Mouse (Mus musculus): Measurements from ENCODE around the gene Ccdc136. TPM values are rescaled to one million over a fixed set of nuclear protein-coding genes. Genes with fewer than 3 reads are reported as not detected.
"Not testable (repeated sequence)": the region's sequence is repeated elsewhere in the genome, so short reads cannot be mapped to it uniquely, and the experiment has no call there.

Gene Ccdc136
- polyA plus RNA-seq (2016; fragmentation: Nextera tagmentation; extraction: Ambion mirVana): 23.4 and 30.3 TPM in 2 replicates

- Histone ChIP-seq H3K27me3 (ENCODE audit: insufficient read depth, poor library complexity, severe bottlenecking) (peaks cover 26% of the 10 kb centered on the region), H3K4me3 (peak within 1 kb of the TSS; percentile 84), H3K36me3 (peaks cover 17% of the 10 kb centered on the region), H3K9me3 (no peaks in the 10 kb centered on the region), H3K4me1 (peaks cover 37% of the 10 kb centered on the region), H3K27ac (peak within 1 kb of the TSS; percentile 88)
- peak; percentile 92 for DNase-seq (ENCODE audit: low spot score)
- WGBS: under 1% methylated on average over 49 of the region's 49 CpGs
Measured at GRCm38 (mm10) chr6:29395910-29396713, at the start of gene Ccdc136. Gene Ccdc136 (plus strand): TSS chr6:29396309.

GRCm38 (mm10) chr6:29346512-29346911, 49.6 kb upstream of the Ccdc136 start:
- not testable (repeated sequence) for H3K36me3 ChIP-seq; H3K27me3 ChIP-seq (ENCODE audit: insufficient read depth, poor library complexity, severe bottlenecking); H3K9me3 ChIP-seq; DNase-seq (ENCODE audit: low spot score); H3K27ac ChIP-seq; H3K4me3 ChIP-seq
- H3K4me1 ChIP-seq: peaks cover 13% of the 10 kb centered on the region
- 96% methylated on average over 2 of the region's 2 CpGs for WGBS

DNA sequence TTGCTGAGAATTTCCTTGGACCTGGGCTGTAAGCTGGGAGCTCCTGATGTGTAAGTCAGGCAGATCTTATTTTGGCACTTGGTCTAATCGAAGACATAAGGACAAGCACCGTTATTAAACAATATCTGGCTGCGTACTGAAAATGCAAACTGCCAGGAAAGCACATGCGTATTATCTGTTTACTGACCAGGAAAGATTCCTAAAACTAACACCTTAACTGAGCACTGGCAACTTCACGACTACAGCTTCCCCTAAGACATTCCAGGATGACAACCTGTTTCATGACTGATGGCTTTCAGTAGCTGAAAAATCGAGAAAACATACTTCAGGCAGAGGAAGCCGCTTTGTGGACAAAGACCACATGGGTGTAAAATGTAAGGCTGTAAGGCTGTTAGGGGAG, 48.9 kb upstream of the Ccdc136 start:
- 37% methylated on average over 7 of the region's 7 CpGs for WGBS

GRCm38 (mm10) chr6:29347665-29348370, 48.3 kb upstream of the Ccdc136 start, which contains the start of gene Calu:
Gene Calu (plus strand): TSS chr6:29348069.
- WGBS: under 1% methylated on average over 55 of the region's 55 CpGs
- Histone ChIP-seq H3K9me3 (no peaks in the 10 kb centered on the region), H3K36me3 (no peaks in the 10 kb centered on the region), H3K27ac (peak within 1 kb of the TSS; percentile 94), H3K4me3 (peak within 1 kb of the TSS; percentile 85), H3K4me1 (peaks cover 24% of the 10 kb centered on the region), H3K27me3 (ENCODE audit: insufficient read depth, poor library complexity, severe bottlenecking) (no peaks in the 10 kb centered on the region)
- peak; percentile 100 for DNase-seq (ENCODE audit: low spot score)

More for the DNA sequence above, 48.9 kb upstream of the Ccdc136 start:
- Histone ChIP-seq H3K4me1 (peaks cover 18% of the 10 kb centered on the region), H3K27ac (peak overlapping the region; percentile 94), H3K4me3 (peak overlapping the region; percentile 85), H3K36me3 (no peaks in the 10 kb centered on the region), H3K9me3 (no peaks in the 10 kb centered on the region), H3K27me3 (ENCODE audit: insufficient read depth, poor library complexity, severe bottlenecking) (no peaks in the 10 kb centered on the region)
- no peak for DNase-seq (ENCODE audit: low spot score)

DNA sequence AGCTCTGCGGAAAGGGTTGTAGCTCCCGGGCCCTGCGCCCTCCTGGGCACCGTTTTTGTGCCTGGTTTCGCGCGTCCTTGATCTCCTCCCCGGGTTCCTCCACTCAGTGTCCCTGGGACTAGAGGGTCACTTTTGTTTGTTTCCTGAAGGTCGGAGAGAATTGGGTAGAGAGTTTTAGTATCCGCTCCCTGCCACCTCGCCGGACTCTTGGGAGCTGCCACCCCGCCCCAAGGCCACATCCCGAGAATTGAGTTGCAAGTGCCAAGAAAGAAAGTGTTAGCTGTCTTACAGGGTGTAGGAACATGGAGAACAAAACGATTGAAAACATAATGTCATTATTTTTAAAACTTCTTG, 47.8 kb upstream of the Ccdc136 start:
- Histone ChIP-seq H3K27ac (peak overlapping the region; percentile 94), H3K4me1 (peaks cover 30% of the 10 kb centered on the region), H3K4me3 (peak overlapping the region; percentile 85), H3K27me3 (ENCODE audit: insufficient read depth, poor library complexity, severe bottlenecking) (no peaks in the 10 kb centered on the region), H3K9me3 (no peaks in the 10 kb centered on the region), H3K36me3 (no peaks in the 10 kb centered on the region)
- WGBS: under 1% methylated on average over 15 of the region's 15 CpGs
- no peak for DNase-seq (ENCODE audit: low spot score)

GRCm38 (mm10) chr6:29351613-29352012, 44.5 kb upstream of the Ccdc136 start:
- Histone ChIP-seq H3K27ac (no peak overlapping the region), H3K27me3 (ENCODE audit: insufficient read depth, poor library complexity, severe bottlenecking) (no peaks in the 10 kb centered on the region), H3K9me3 (no peaks in the 10 kb centered on the region), H3K36me3 (peaks cover 4% of the 10 kb centered on the region), H3K4me3 (no peak overlapping the region), H3K4me1 (peaks cover 43% of the 10 kb centered on the region)
- DNase-seq (ENCODE audit: low spot score): no peak

GRCm38 (mm10) chr6:29352816-29353215, 43.3 kb upstream of the Ccdc136 start:
- WGBS: 8% methylated on average over 5 of the region's 5 CpGs
- no peaks in the 10 kb centered on the region for H3K9me3 ChIP-seq
- peaks cover 16% of the 10 kb centered on the region for H3K36me3 ChIP-seq
- H3K4me3 ChIP-seq: peak overlapping the region; percentile 31
- H3K4me1 ChIP-seq: peaks cover 43% of the 10 kb centered on the region
- no peaks in the 10 kb centered on the region for H3K27me3 ChIP-seq (ENCODE audit: insufficient read depth, poor library complexity, severe bottlenecking)
- DNase-seq (ENCODE audit: low spot score): no peak
- peak overlapping the region; percentile 59; the same call in 1 of the 2 replicates for H3K27ac ChIP-seq

GRCm38 (mm10) chr6:29359386-29359785, 36.7 kb upstream of the Ccdc136 start:
- H3K27ac ChIP-seq: no peak overlapping the region
- H3K4me3 ChIP-seq: no peak overlapping the region
- H3K9me3 ChIP-seq: no peaks in the 10 kb centered on the region
- 86% methylated on average over 3 of the region's 3 CpGs for WGBS
- DNase-seq (ENCODE audit: low spot score): no peak
- H3K4me1 ChIP-seq: peaks cover 9% of the 10 kb centered on the region; the same call in 1 of the 2 replicates
- H3K27me3 ChIP-seq (ENCODE audit: insufficient read depth, poor library complexity, severe bottlenecking): no peaks in the 10 kb centered on the region
- H3K36me3 ChIP-seq: peaks cover 57% of the 10 kb centered on the region

- Histone ChIP-seq H3K9me3 (no peaks in the 10 kb centered on the region), H3K27me3 (ENCODE audit: insufficient read depth, poor library complexity, severe bottlenecking) (no peaks in the 10 kb centered on the region), H3K4me1 (peaks cover 4% of the 10 kb centered on the region; the same call in 1 of the 2 replicates), H3K4me3 (no peak overlapping the region), H3K27ac (no peak overlapping the region), H3K36me3 (peaks cover 65% of the 10 kb centered on the region)
- 74% methylated on average over 6 of the region's 6 CpGs for WGBS
- DNase-seq (ENCODE audit: low spot score): no peak
Measured at GRCm38 (mm10) chr6:29360211-29360610, 35.9 kb upstream of the Ccdc136 start.

- 83% methylated on average over 7 of the region's 7 CpGs for WGBS
- H3K36me3 ChIP-seq: peaks cover 74% of the 10 kb centered on the region
- DNase-seq (ENCODE audit: low spot score): no peak
- no peaks in the 10 kb centered on the region for H3K4me1 ChIP-seq
- no peak overlapping the region for H3K27ac ChIP-seq
- H3K27me3 ChIP-seq (ENCODE audit: insufficient read depth, poor library complexity, severe bottlenecking): no peaks in the 10 kb centered on the region
- H3K9me3 ChIP-seq: no peaks in the 10 kb centered on the region
- H3K4me3 ChIP-seq: no peak overlapping the region
Measured at GRCm38 (mm10) chr6:29362246-29363128, 33.6 kb upstream of the Ccdc136 start.

DNA sequence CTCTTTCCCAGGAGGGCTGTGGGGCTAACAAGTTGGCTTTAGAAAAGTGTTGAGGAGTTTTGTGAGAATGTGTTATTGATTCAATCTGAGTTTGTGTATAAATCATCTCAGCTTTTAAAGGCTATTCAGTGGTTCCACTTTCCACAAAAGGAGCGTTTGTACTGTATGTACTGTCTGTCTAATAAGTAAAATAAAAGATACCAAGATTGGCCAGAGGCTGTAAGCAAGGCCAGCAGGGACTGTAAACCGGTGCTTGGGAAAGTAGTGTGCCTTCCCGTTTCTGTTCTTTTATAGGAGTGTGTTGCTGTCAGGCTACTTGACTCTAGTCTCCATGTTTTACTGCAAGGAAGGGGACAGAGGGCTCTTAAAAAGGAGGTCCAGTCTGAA, 33.0 kb upstream of the Ccdc136 start:
- 85% methylated on average over 3 of the region's 3 CpGs for WGBS
- Histone ChIP-seq H3K4me1 (no peaks in the 10 kb centered on the region), H3K36me3 (peaks cover 73% of the 10 kb centered on the region), H3K4me3 (no peak overlapping the region), H3K9me3 (no peaks in the 10 kb centered on the region), H3K27ac (no peak overlapping the region), H3K27me3 (ENCODE audit: insufficient read depth, poor library complexity, severe bottlenecking) (no peaks in the 10 kb centered on the region)
- DNase-seq (ENCODE audit: low spot score): no peak

- Histone ChIP-seq H3K27ac (no peak overlapping the region), H3K9me3 (no peaks in the 10 kb centered on the region), H3K27me3 (ENCODE audit: insufficient read depth, poor library complexity, severe bottlenecking) (no peaks in the 10 kb centered on the region), H3K4me1 (no peaks in the 10 kb centered on the region), H3K4me3 (no peak overlapping the region), H3K36me3 (peaks cover 83% of the 10 kb centered on the region)
- DNase-seq (ENCODE audit: low spot score): no peak
- 93% methylated on average over 1 of the region's 1 CpGs for WGBS
Measured at GRCm38 (mm10) chr6:29365277-29365676, 30.8 kb upstream of the Ccdc136 start.
